Mouse (Mus musculus): Measurements from ENCODE around the gene Ank3.

GRCm38 (mm10) chr10:70033856-70034255 is 635.3 kb downstream of the Ank3 start:
- no peak for TF ChIP-seq POLR2A (IDR thresholded peaks at IDR 0.05; ENCODE audit: low read depth, low read length)
- TF ChIP-seq CTCF (IDR thresholded peaks at IDR 0.05; ENCODE audit: extremely low read depth, insufficient read depth, insufficient read length, insufficient replicate concordance) = no peak

Data from spleen, adult 2 months (tissue).